Mouse (Mus musculus) B cell, adult 2 months (primary cell): ENCODE data around the gene Nhej1.

ENCODE experiments used
- DNase-seq, 2 experiments: peaks; one replicate each; pipeline ENCODE4 v3.0.0; 2022

Nhej1 gene

GRCm38 (mm10) chr1:74973590-74973989, 151.4 kb downstream of the Nhej1 start:
- no peak for DNase-seq

- no peak for DNase-seq
These were observed 153.5 kb downstream of the Nhej1 start for GRCm38 (mm10) chr1:74971353-74972050.

GRCm38 (mm10) chr1:74967962-74968580, 156.9 kb downstream of the Nhej1 start:
- no peak for DNase-seq

GRCm38 (mm10) chr1:74964494-74965215, 160.3 kb downstream of the Nhej1 start:
- DNase-seq, result peak; percentile 35 to 47

GRCm38 (mm10) chr1:74962853-74963227, 162.2 kb downstream of the Nhej1 start:
- DNase-seq, result no peak

- DNase-seq, result no peak
These were observed 162.7 kb downstream of the Nhej1 start for GRCm38 (mm10) chr1:74962126-74962852.

- DNase-seq, result no peak
These were observed 163.3 kb downstream of the Nhej1 start for GRCm38 (mm10) chr1:74961722-74962121.

GRCm38 (mm10) chr1:74960059-74960458, 164.9 kb downstream of the Nhej1 start:
- no peak for DNase-seq

GRCm38 (mm10) chr1:74951556-74952210, 173.3 kb downstream of the Nhej1 start, which contains the start of gene Ihh:
Gene Ihh, minus strand, starts transcription at chr1:74951672.
- DNase-seq, result no peak

- no peak for DNase-seq
These were observed 174.2 kb downstream of the Nhej1 start for GRCm38 (mm10) chr1:74950576-74951490.

- DNase-seq, result no peak
These were observed 174.9 kb downstream of the Nhej1 start for GRCm38 (mm10) chr1:74950066-74950465.

- DNase-seq, result no peak
These were observed 175.3 kb downstream of the Nhej1 start for GRCm38 (mm10) chr1:74949666-74950050.

- DNase-seq, result peak; percentile 61 to 65
These were observed 176.0 kb downstream of the Nhej1 start for GRCm38 (mm10) chr1:74948784-74949665.

- DNase-seq, result no peak
These were observed 176.9 kb downstream of the Nhej1 start for GRCm38 (mm10) chr1:74947986-74948670.

- DNase-seq, result no peak
These were observed 183.2 kb downstream of the Nhej1 start for GRCm38 (mm10) chr1:74941651-74942360.

GRCm38 (mm10) chr1:74939762-74940161, 185.2 kb downstream of the Nhej1 start:
- no peak for DNase-seq

GRCm38 (mm10) chr1:74936221-74936830, 188.7 kb downstream of the Nhej1 start:
- no peak for DNase-seq

GRCm38 (mm10) chr1:74935402-74935801, 189.6 kb downstream of the Nhej1 start, which contains the start of gene Cfap65:
Gene Cfap65, minus strand, starts transcription at chr1:74935599.
- DNase-seq, result no peak
